Mouse (Mus musculus) layer of hippocampus, adult 11-12 months (tissue): ENCODE results near the gene Vmn1r30.

ENCODE experiments used
- DNase-seq: peaks from one replicate; pipeline ENCODE4 v3.0.0; 2022; ENCODE audit warnings: low spot score

The Vmn1r30 gene

DNA sequence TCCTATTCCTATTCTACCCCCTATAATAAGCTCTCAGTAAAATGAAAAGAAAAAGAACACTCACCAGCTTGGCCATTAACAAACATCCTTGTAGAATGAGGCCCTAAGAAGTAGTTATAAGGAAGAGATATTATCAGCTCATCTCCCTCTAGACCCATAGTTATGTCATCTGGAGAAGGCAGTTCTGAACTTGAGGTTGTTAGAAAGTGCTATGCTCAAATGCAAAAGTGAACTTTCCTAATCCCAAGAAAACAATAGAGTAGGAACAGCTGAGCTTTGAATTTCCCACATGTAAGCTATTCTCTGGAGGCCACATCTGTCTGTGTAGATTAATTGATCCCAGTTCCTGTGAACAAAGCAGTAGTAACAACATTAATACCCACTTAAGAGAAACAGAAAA, at the start of gene Vmn1r30:
Gene Vmn1r30, minus strand, starts transcription at position 101 of the 400 bp plus-strand sequence.
- DNase-seq = no peak

DNA sequence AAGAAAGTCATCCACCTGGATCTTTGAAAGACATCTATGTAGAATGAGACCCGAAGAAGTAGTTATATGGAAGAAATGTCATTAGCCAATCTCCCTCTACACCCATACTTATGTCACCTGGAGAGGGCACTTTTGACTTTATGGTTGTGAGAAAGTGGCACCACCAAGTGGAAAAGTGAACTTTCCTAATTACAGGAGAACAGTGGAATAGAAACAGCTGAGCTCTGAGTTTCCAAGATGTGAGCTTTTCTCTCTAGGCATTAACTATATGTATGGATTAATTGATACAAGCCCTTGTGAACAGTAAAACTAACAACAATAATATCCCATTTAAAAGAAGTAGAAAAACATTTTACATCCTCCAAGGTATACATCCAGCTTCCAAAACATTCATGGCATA, 32.0 kb upstream of the Vmn1r30 start, which contains the start of gene Vmn1r31:
Gene Vmn1r31, minus strand, starts transcription at position 101 of the 400 bp plus-strand sequence.
- DNase-seq = no peak
